20 mouse cellular contexts compared by ENCODE assay signal in the genomic region with DNA sequence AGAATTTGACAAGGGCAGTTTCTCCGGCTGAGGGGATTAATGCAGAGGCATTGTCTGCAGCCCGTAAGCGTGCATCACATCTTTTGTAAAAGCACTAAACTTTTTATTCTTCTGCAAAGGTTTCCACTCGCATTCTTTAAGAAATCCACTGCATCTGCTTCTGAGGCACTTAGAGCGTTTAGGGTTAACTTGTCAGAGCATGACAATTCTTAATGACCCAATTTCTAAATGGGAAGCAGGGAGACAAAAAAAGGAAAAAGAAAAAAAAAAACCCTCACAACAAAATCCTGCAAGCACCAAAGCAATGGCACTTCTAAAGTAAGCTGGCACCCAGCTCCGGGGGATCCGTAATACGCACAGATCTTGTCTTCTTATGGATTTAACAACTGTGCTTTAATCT. TPM values are rescaled to one million over a fixed set of nuclear protein-coding genes. Genes with fewer than 3 reads are reported as not detected.
"Had no signal": no experiment of that assay in that cellular context is flagged by ENCODE, and none has a peak within 500 bp of the region (broad histone marks: within the 10 kb centered on the region; RNA-seq: fewer than 3 reads in every experiment).

Gene A730009L09Rik (plus strand): TSS at position 301 of the 400 bp plus-strand sequence.

- H3K36me3 ChIP-seq: kidney, embryonic 15.5 days; limb, embryonic 10.5 days; liver, embryonic 15.5 days; neural tube, embryonic 15.5 days; stomach, embryonic 15.5 days had no signal

- H3K4me2 ChIP-seq: kidney, embryonic 15.5 days; liver, embryonic 11.5 days; liver, embryonic 15.5 days; neural tube, embryonic 15.5 days; stomach, embryonic 15.5 days had no signal

- H3K9me3 ChIP-seq: kidney, embryonic 15.5 days; limb, embryonic 10.5 days; liver, embryonic 15.5 days; neural tube, embryonic 15.5 days; stomach, embryonic 15.5 days had no signal

- ATAC-seq: lung, postnatal 0 days had no signal

- H3K27me3 ChIP-seq: kidney, embryonic 15.5 days; liver, embryonic 15.5 days; neural tube, embryonic 15.5 days; stomach, embryonic 15.5 days had no signal

- DNase-seq: kidney, adult 2 months; kidney, postnatal 14 days; lung, adult 2 months; lung, postnatal 36 days; thymus, postnatal 36 days had no signal

- H3K4me3 ChIP-seq: kidney, embryonic 15.5 days; left cerebral cortex, adult 2 months; limb, embryonic 10.5 days; liver, embryonic 15.5 days; myocyte; neural tube, embryonic 15.5 days; stomach, embryonic 15.5 days had no signal

- H3K9ac ChIP-seq: kidney, embryonic 15.5 days; liver, embryonic 15.5 days; neural tube, embryonic 15.5 days; stomach, embryonic 15.5 days had no signal

- H3K4me1 ChIP-seq: kidney, embryonic 15.5 days; limb, embryonic 10.5 days; liver, embryonic 15.5 days; neural tube, embryonic 15.5 days; stomach, embryonic 15.5 days had no signal

- H3K27ac ChIP-seq: kidney, embryonic 15.5 days; left cerebral cortex, adult 2 months; limb, embryonic 10.5 days; liver, embryonic 15.5 days; neural tube, embryonic 15.5 days; stomach, embryonic 15.5 days had no signal

RNA-seq across cellular contexts. Expression of gene A730009L09Rik, which starts in this region (rescaled TPM):
- total RNA-seq: megakaryocyte progenitor cell, adult 5-6 weeks had no signal
- polyA plus RNA-seq: kidney, adult 2 months; kidney, embryonic 15.5 days; large intestine, adult 2 months; limb, embryonic 10.5 days; limb, embryonic 14.5 days; liver, embryonic 11.5 days; liver, embryonic 15.5 days; lung, adult 2 months; lung, postnatal 0 days; myocyte; neural tube, embryonic 11.5 days; spleen, adult 2 months; stomach, embryonic 15.5 days; thymus, postnatal 0 days had no signal
